Mouse (Mus musculus) frontal cortex, adult 2 months (tissue): ENCODE results near the gene Faap20. TPM values are rescaled to one million over a fixed set of nuclear protein-coding genes. Genes with fewer than 3 reads are reported as not detected.
A peak's percentile ranks its signal among the peaks of the same experiment; 100 is the strongest.

Source experiments
- DNase-seq, 2 experiments: peaks; one replicate each; pipeline ENCODE4 v3.0.0; 2022; ENCODE audit warnings: low spot score in 1 of 2; ENCODE audit errors: extremely low spot score in 1 of 2
- polyA plus RNA-seq: library from polyadenylated mRNA; depleted of rRNA; stranded (reverse); fragments of >200 nt; gene quantifications from 2 replicates; pipeline ENCODE4 v1.2.3, GENCODE M21; 2012

The Faap20 gene
- polyA plus RNA-seq, 1 experiment = 42.9 TPM

DNA sequence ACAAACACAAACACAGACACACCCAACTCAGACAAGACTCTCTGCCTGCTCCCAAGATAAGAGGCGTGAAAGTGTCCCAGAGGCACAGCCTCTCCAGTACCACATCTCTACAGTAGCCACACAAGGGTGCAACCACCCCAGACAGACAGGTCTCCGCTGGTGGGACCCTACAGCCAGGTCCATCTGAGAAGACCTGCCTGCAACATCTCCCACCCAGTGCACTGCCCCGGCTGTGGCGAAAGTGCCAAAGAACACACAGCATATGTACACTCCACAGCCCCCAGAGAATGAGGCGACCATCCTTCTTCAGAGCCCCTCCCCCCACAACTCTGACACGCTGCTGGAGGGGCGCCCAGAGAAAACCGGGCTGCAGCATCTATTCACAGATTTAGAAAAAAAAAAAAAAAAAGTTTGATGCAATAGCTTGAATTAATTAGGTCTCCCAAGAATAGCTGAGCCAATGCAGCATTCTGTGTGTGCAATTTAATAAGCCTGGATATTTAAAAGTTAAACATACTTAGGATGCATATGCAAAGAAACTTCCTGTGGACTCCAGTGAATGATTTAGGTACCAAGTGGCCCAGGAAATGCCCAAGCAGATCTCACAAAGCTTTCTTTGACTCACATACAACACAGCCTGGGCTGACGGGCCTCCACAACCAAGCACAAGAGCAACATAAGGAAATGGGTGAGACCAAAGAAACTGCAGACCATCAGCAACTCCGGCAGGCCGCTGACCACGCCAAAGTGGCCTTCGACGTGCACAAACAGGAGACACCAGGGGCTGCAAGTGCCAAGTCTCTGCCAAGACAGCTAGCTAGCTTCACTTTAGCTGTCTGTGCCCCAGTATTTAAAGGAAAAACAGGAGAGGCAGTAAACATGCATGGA, 29.1 kb upstream of the Faap20 start:
- DNase-seq = no peak

DNA sequence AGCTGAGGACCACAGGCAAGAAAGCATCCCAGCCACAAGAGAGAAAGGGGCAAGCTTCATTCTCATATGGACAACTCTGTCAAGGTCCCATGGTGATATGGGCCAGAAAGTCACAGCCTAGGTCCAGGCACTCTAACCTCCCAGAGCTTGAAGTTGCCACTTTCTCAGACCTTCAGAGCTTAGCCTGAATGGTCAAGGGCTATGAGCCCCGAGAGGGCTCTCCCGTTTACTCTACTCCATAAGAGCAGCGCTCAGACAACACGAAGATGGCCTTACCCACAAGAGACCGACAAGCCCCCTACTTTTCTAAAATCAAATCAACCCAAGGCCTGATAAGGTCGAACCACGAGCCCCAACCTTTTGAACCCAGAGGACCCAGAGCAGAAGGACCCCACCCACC, 28.5 kb upstream of the Faap20 start:
- DNase-seq = no peak

DNA sequence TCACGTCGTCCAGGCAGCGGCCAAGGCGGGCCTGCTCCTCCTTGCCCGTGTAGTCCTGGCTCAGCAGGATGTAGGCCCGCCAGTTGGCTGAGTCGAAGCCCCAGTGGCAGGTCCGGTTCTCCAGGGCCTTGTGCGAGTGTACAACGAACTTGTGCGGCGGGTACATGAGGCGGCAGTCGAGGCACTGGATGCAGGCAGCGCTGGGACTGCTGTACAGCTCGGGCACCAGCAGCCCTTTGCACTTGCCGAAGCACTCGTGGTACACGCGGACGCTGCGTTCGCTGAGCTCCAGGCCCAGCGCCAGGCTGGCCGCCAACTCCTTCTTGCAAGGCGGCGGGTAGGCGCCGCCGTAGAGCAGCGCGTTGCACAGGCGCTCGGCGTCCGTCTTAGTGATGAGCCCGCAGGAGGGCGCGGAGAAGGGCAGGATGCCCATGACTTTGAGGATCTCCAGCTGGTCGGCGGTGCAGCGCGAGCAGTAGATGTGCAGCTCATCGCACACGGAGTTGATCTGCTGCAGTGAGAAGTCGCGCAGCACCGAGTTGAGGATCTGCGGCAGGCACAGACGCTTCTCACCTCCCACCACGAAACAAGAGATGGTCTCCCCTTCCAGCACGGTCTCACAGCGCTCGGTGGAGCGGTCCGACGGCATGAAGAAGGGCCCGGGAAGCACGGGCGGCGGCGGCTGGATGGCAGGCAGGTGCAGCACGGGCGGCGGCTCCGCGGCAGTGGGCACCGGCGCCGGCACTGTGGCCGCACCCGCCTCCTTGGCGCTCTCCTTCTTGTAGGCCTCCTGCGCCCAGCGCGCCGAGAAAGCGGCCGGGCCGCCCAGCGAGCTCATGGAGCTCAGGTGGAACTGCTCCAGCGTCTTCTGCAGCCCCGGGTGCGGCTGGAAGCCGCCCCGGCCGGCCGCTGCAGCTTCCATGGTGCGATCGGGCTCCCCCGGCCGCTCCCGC, 27.7 kb upstream of the Faap20 start:
- DNase-seq = peak; percentile 31 to 76

DNA sequence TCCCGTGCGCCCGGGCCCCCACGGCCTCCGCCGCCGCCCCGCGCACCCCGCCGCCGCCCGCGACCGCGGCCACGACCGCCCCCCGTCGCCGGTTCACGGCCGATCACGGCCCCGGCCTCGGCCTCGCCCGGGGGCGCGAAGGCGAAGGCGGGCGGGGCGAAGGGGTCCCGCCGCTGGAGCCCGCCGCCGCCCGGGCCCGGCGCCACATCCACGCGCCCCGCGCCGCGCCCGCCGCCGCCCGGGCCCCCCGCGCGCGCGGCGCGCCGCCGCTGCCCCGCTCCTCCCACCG, 27.1 kb upstream of the Faap20 start, which contains the start of gene Ski:
Ski (minus strand) TSS at position 41 of the 289 bp plus-strand sequence.
- no peak for DNase-seq

DNA sequence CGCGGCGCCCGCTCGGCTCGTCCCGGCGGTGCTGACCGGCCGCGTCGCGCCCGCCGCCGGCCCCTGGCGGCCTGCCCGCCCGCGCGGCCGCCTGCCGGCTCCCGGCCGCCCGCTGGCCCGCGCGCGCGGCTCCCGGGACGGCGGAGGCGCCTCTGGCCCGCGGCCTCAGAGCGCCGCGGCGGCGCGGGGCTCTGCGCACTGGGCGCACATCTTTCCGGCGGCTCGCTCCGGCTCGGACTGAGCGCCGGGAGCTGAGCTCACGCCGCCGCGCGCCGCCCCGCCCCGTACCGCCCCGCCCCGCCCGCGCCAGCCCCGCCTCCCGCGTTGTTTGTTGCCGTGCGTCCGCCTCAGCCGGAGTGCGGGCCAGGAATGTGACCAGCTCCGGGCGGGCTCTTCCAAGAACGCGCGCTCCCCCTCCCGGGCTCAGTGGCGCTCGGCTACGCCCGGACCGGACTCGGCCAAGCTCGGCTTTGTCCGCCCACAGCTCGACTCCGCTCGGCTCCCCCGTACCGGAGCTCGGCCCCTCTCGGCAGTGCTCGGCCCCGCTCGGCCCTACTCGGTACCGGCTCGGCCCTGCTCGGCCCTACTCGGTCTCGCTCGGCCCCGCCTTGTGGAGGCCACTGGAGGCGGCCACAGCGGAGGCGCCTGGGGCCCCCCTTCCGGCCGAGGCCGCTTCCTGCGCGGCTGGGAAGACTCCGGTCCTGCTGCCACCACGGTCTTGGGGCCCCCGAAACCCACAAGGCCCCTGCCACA, 26.6 kb upstream of the Faap20 start:
- peak; percentile 95 to 100 for DNase-seq

DNA sequence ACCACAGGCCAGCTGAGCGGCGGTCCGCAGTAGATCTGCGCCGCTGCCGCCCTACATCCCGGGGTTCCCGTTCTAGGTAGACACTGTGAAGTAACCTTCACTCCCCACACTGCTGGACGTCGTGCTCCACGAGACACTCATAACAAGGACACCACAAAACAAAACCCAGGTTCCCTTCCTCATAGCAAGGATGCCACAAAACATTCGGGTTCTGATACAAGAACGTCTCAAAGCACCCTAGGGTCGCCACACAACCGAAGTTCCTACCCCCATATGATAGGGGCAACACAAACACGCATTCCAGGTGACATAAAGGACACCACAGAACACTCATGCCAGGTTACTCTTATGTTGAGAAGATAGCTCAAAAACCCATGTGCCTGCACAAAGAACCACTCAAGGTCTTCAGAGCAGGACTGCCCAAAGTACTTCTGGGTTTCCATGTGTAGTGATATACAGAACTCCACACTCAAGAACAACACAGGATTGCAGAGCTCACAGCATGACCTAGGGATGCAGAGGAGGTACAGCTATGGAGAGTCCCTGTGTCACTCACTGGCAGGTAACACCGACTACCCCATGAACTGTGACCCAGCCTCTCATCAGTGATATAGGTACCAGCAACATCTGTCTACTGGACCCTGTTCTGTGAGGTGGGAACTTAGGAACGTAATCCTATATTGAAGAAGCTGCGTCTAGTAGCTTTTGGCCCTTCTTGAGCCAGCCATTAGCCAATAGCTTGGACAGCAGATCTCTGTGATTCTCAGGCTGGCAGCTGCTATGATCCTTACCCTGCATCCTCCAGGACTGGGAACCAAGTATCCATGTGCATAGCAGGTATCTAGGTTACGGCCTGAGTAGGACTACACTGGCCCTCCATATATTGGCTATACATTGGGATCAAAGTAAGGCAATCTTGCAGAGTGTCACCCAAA, 25.7 kb upstream of the Faap20 start:
- no peak for DNase-seq

DNA sequence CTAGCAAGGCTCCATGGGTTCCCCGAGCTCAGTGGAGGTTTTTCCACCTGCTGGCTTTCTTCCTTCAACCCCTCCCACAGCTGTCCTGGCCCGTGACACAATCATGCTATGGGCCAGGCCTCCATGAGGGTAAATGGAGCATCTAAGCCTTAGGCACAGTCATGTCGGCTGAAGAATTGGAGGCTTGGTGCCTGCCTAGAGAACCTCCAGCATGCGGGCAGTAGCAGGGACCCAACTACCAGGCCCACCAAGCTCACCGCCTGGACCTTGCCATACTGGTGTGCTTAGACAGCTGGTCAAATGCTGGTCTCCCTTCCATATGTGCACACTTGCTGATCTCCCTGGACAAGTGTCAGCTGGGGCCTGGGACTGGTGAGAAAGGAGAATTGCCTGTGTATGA, 23.7 kb upstream of the Faap20 start:
- DNase-seq = no peak

DNA sequence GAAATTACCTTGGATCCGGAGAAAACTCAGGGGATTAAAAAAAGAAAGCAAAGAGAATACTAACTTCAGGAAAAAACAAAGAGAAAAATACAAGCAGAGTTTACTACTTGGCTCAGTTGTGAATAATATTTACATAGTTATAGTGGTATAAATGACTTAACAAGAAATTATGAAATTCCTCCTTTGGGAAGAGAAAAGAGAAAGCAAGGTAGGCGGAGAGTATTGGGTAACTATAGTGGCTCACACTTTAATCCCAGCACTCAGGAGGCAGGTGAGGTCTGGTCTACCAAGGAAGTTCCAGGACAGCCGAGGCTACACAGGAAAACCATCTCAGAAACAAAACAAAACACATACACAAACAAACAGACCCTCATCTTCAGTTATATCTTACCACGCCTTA, 21.6 kb upstream of the Faap20 start:
- DNase-seq = no peak

DNA sequence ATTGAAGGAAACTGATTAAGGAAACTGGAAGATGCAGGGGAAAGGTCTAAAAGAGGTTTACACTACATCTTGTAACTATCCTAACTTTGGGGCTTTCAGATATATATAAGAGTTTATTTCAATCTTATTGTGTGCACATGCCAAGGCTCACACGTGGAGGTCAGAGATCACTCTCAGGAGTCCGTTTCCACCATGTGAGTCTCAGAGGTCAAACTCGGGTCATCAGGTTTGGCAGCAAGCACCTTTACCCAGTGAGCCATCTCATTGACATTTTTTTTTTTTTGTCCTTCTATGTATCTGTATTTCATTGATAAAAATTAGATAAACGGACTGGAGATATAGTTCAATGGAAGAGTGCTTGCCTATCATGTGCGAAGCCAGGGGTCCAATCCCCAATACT, 21.1 kb upstream of the Faap20 start:
- DNase-seq = no peak

DNA sequence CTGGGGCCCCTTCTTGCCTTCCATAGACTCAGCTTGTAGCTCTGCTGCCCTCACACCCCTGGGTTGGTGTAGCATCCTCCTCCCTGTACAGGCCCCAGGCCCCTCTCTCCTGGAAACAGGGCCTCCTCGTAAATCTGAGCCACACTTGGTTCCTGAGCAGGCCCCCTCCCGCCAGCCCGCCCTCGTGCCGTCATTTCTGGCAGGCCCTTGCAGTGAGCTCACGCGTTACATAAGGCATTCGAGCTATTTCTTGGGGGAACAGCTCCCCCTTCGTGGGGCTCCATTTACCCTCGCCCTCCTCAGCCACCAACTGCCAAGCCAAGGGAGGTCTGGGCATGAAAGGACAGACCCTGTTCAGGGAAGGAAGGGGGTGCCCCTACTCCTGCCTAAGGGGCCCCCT, 15.7 kb upstream of the Faap20 start:
- peak; percentile 83 to 90 for DNase-seq

DNA sequence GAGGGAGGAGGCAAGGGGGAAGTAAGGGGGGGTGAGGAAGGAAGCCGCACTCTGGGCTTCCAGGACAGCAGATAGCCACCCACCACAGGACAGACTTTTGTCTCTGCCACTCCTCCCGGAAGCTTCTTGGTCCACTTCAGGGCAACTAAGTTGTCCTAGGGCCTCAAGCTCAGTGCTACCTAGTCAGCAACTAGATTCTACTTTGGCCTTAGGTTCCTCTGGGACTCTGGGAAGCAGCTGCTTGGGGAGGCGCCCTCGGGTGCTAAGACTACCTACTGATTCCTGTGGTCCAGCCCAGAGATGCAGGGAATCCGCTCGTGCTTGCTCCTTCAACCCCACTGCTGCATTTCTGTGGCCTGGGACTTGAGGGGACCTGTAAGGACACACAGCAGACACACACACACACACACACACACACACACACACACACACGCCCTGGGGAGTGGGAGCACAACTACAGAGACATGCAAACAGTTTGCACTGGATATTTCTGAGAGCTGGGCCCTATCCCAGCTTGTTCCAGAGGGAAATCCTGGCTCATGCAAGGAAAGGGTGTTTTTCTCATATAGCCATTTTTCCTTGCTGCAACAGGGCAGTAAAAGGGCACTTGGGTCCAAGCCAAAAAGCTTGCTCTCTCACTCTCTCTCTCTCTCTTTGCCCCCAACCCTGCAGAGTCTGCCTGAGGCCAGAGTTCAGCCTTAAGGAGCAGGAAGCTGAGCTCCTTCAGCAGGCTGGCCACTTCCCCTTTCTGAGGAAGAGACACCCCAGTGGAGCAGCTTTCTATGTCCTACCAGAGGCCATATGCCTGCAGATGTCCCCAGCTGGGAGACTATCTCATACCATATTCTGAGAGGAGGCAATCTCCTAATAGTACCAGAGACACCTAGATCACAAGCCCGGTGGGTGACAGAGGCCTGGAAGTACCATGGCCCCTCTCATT, 15.0 kb upstream of the Faap20 start:
- DNase-seq = no peak

DNA sequence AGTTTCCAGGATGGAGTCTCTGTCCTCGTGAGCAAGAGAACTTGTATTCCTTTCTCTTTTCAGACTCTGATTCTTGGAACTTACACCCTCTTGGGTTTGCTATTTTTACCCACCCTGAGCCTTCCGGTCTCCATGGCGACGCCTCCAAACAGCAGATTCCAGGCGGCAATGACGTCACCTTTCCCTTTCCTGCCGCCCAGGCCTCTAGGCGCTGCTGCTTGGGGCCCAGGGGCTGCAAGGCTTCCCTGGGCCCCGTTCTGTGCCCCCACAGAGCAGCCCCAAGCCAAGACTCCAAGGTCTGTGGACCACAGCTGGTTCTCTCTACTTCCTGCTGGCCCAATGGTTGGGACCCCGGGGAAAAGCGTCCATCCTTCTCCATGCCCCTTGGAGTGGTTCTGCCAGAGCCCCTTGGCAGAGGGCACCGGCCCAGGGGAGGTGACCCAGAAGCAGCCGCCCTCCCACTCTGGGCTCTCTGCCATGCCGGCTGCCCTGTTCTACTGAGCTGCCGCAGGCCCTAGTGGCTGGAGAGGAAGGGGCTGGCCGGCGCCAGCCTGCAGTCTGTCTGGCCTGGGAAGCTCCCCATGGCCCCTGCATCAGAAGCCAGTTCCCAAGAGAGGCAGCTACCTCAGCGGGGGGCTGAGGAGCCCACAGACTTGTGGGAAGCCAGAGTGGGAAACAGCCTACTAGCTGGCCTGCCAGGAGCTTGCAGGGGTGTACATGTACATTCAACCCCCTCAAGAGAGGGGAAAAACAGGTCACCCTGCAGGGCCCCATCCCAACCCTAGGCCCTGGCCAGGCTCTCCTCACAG, 14.1 kb upstream of the Faap20 start:
- peak; percentile 92 to 96 for DNase-seq

DNA sequence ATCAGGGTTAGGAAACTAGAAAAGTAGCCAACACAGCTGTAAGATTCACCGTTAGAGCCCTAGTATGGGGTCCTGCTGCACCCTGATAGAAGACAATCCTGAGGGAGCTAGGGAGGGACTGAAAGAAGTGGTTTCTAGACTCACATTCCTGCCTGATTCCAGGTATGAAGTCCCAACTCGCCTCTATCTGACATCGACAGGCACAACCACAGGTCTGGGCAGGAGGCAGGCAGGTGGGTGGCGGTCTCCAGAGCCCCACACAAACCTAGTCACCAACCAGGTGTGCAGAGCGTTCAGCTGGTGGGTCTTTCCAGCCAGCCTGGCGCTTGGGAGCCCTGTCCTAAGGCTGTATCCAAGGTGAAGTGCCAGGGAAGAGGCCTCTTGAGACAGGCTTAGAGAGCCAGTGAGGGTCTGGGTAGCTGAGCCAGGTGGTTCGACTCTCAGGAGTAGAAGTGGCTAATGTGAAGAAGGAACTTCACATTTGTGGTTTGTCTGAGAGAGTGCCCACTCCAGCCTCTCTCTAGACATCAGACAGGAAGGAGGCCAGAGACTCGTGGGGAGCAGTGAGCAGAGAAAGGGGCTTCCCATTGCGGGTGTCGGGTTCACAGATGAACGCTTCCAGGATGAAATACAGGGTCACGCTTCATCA, 12.7 kb upstream of the Faap20 start:
- DNase-seq = no peak

DNA sequence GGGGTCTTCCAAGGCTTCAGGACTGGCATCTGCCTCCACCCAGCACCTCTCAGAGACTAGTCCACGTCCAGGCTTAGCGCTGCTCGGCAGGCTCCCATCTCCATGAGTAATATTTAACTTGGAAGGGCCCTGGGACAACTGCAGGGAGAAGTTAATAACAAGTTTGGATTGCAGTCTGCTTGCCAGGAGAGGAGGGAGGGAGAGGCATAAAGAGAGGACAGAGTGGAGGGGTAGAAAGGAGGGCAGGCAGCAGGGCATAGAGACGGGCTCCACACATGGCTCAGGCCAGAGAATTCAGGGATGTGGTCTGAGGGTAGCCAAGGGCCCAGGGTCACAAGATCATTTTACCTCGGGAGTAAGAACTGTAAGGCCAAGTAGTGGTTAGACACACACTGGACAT, 11.3 kb upstream of the Faap20 start:
- DNase-seq = no peak

DNA sequence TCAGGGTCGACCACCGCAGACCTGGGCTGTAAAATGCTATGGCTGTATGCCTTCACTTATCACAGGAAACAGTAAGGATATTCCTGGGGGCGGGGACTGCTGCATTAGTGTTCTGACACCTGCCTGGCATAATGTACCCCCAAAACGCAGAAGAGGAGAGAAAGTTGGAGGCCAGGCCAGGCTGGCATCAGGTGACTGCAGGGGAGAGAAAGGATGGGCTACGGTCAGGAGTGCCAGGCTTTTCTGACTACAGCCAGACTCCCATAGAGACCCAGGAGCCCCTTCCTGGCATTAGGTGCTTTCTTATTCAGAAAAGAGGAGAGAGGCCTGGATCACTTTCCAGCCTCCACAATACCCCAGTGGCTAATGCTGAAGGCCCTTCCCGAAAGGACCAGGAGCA, 10.1 kb upstream of the Faap20 start:
- no peak for DNase-seq

DNA sequence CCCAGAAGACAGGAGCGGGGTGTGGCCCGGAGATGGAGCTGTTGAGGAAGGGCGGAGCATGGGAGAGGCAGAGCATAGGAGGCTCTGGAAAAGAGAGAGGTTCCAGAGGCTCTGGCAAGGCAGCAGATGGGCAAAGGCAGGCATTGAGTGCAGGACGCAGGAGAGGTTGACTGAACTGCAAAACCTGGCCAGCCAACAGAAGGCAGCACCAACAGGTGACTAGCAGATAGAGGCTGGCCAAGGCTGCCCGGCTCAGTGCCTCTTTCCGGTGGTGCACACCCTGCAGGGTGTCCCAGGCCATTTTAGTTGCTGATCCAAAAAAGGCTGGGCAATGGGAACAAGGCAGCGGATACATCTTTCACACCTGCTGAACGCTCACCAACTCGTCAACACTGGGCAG, 7.8 kb upstream of the Faap20 start:
- no peak for DNase-seq

DNA sequence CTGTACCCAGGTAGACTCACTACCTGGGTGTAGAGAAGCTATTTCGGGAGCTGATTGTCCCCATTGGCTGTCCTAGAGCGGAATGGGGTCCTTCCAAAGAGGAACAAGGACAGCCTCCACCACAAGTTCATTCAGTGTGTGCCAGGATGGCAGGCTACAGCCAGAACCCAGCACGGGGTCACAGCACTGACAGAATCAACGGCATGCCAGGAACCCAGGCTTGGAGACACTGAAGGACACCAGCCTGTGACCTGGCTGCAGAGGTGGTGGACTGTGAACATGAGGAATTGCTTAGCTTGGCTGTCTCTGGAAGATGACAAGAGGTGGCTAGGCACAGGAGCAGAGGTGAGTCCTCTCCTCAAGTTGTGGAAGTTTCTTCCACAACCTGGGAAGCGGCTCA, 7.3 kb upstream of the Faap20 start:
- no peak for DNase-seq
